Mouse (Mus musculus): ENCODE results near the gene Pygl.
"Not testable (repeated sequence)": the region's sequence is repeated elsewhere in the genome, so short reads cannot be mapped to it uniquely, and the experiment has no call there.

The Pygl gene

GRCm38 (mm10) chr12:70227121-70227932, 4.0 kb downstream of the Pygl start:
- DNase-seq (ENCODE audit: low read depth, low spot score): peak; percentile 57

GRCm38 (mm10) chr12:70226655-70227054, 4.6 kb downstream of the Pygl start:
- no peak for DNase-seq (ENCODE audit: low read depth, low spot score)

- no peak for DNase-seq (ENCODE audit: low read depth, low spot score)
Observed at GRCm38 (mm10) chr12:70223331-70223730, 8.0 kb downstream of the Pygl start.

- no peak for DNase-seq (ENCODE audit: low read depth, low spot score)
Observed at GRCm38 (mm10) chr12:70221425-70221824, 9.9 kb downstream of the Pygl start.

- peak; percentile 69 for DNase-seq (ENCODE audit: low read depth, low spot score)
Observed at GRCm38 (mm10) chr12:70218795-70219540, 12.3 kb downstream of the Pygl start.

GRCm38 (mm10) chr12:70216229-70216800, 15.0 kb downstream of the Pygl start:
- DNase-seq (ENCODE audit: low read depth, low spot score): no peak

- DNase-seq (ENCODE audit: low read depth, low spot score): no peak
Observed at GRCm38 (mm10) chr12:70214281-70214680, 17.0 kb downstream of the Pygl start.

GRCm38 (mm10) chr12:70213601-70214000, 17.7 kb downstream of the Pygl start:
- DNase-seq (ENCODE audit: low read depth, low spot score): no peak

GRCm38 (mm10) chr12:70212501-70212900, 18.8 kb downstream of the Pygl start:
- DNase-seq (ENCODE audit: low read depth, low spot score): no peak

GRCm38 (mm10) chr12:70208214-70208613, 23.1 kb downstream of the Pygl start:
- no peak for DNase-seq (ENCODE audit: low read depth, low spot score)

GRCm38 (mm10) chr12:70204433-70204832, 26.9 kb downstream of the Pygl start:
- no peak for DNase-seq (ENCODE audit: low read depth, low spot score)

GRCm38 (mm10) chr12:70201926-70202529, 29.3 kb downstream of the Pygl start:
- no peak for DNase-seq (ENCODE audit: low read depth, low spot score)

- DNase-seq (ENCODE audit: low read depth, low spot score): no peak
Observed at GRCm38 (mm10) chr12:70196341-70196740, 34.9 kb downstream of the Pygl start.

- no peak for DNase-seq (ENCODE audit: low read depth, low spot score)
Observed at GRCm38 (mm10) chr12:70195426-70195825, 35.9 kb downstream of the Pygl start.

GRCm38 (mm10) chr12:70192267-70192727, 39.0 kb downstream of the Pygl start:
- no peak for DNase-seq (ENCODE audit: low read depth, low spot score)

GRCm38 (mm10) chr12:70184173-70184783, 47.0 kb downstream of the Pygl start:
- no peak for DNase-seq (ENCODE audit: low read depth, low spot score)

GRCm38 (mm10) chr12:70183507-70183906, 47.8 kb downstream of the Pygl start:
- DNase-seq (ENCODE audit: low read depth, low spot score): not testable (repeated sequence)

GRCm38 (mm10) chr12:70169969-70170368, 61.3 kb downstream of the Pygl start:
- no peak for DNase-seq (ENCODE audit: low read depth, low spot score)

GRCm38 (mm10) chr12:70167950-70168349, 63.3 kb downstream of the Pygl start:
- DNase-seq (ENCODE audit: low read depth, low spot score): no peak

- DNase-seq (ENCODE audit: low read depth, low spot score): no peak
Observed at GRCm38 (mm10) chr12:70164741-70165140, 66.5 kb downstream of the Pygl start.

- no peak for DNase-seq (ENCODE audit: low read depth, low spot score)
Observed at GRCm38 (mm10) chr12:70161057-70161456, 70.2 kb downstream of the Pygl start.
